Mouse (Mus musculus) CH12.LX (cell line): ENCODE measurements around the gene Fam171a2.

ENCODE experiments used
- CTCF ChIP-seq, 2 experiments: IDR thresholded peaks in 1 of 2; conservative IDR thresholded peaks in 1 of 2; 2 replicates each; pipeline ENCODE4 v1.5.1; 2011 to 2012; ENCODE audit warnings: low read depth in 2 of 2, low read length in 2 of 2, improper control_type of control experiment in 1 of 2, inconsistent platforms in 1 of 2, mild to moderate bottlenecking in 1 of 2, moderate library complexity in 1 of 2
- POLR2A ChIP-seq: IDR thresholded peaks from 2 replicates; pipeline ENCODE4 v1.6.1; 2011; ENCODE audit warnings: low read depth, mild to moderate bottlenecking, improper control_type of control experiment, low read length

DNA sequence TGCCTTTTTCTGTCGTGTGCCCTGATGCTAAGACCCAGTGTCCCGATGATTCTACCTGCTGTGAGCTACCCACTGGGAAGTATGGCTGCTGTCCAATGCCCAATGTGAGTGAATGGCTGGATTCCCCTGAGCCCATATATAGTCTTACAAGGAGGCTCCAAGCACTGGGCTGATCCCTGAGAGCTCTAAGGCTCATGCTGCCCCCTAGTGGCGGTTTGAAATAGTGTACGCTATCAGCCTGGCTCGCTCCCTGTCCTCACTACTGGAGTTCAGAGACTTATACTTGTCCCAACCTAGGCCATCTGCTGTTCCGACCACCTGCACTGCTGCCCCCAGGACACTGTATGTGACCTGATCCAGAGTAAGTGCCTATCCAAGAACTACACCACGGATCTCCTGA lies 13.1 kb downstream of the Fam171a2 start:
- peak; percentile 95 to 97 for TF ChIP-seq CTCF (conservative IDR thresholded peaks at IDR 0.05 in 1 of 2, IDR thresholded peaks at IDR 0.05 in 1 of 2; ENCODE audit: low read depth in 2 of 2, low read length in 2 of 2)
- no peak for TF ChIP-seq POLR2A
